Mouse (Mus musculus) myocyte (in vitro differentiated cells): ENCODE data around the gene Gsdme.

Source experiments
- CEBPB ChIP-seq: IDR thresholded peaks from 2 replicates; pipeline ENCODE4 v1.6.1; 2011; ENCODE audit warnings: mild to moderate bottlenecking, moderate library complexity; ENCODE audit not compliant: poor library complexity, insufficient read depth, severe bottlenecking
- E2F4 ChIP-seq: IDR thresholded peaks from one replicate; pipeline ENCODE4 v1.6.1; 2011; ENCODE audit warnings: mild to moderate bottlenecking, control low read depth, moderate library complexity; ENCODE audit not compliant: insufficient read depth
- POLR2A ChIP-seq: IDR thresholded peaks from one replicate; pipeline ENCODE4 v1.6.1; 2011; ENCODE audit warnings: low read depth, mild to moderate bottlenecking, control low read depth, moderate library complexity; ENCODE audit not compliant: insufficient read length
- POLR2AphosphoS2 ChIP-seq: IDR thresholded peaks from one replicate; pipeline ENCODE4 v1.6.1; 2011; ENCODE audit warnings: low read depth, control low read depth; ENCODE audit not compliant: insufficient read length
- REST ChIP-seq: IDR thresholded peaks from one replicate; pipeline ENCODE4 v1.6.1; 2011; ENCODE audit warnings: mild to moderate bottlenecking, control low read depth, moderate library complexity; ENCODE audit not compliant: insufficient read depth, insufficient read length
- TCF12 ChIP-seq: IDR thresholded peaks from one replicate; pipeline ENCODE4 v1.6.1; 2011; ENCODE audit warnings: mild to moderate bottlenecking, control low read depth; ENCODE audit not compliant: poor library complexity, insufficient read depth, severe bottlenecking
- USF1 ChIP-seq: IDR thresholded peaks from one replicate; pipeline ENCODE4 v1.6.1; 2011; ENCODE audit warnings: low read depth, mild to moderate bottlenecking, control low read depth, moderate library complexity

DNA sequence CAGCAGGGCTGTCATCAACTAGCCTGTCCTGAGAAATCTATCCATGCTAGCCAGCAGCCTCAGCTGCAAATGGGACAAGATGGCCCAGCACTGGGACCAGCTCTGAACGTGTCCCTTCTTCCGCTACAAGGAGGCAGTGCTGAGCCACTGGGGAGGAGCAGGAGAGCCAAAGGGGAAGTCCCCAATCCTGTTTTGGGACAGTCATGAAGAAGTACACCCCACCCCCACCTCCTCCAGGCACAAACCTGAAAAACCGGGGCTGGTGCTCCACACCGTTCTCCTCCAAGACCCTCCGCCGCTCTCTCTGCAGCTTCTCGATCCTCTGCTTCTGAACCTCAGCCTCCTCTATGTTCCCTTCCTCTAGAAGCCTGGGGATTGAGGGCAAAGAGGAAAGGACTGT, 35.4 kb upstream of the Gsdme start:
- TF ChIP-seq POLR2AphosphoS2 (no peak), USF1 (no peak), TCF12 (no peak), POLR2A (no peak), CEBPB (no peak), REST (no peak), E2F4 (no peak)
